Mouse (Mus musculus) cerebellum, adult 9-11 months (tissue): ENCODE measurements around the gene Crybb1.

Experiments
- DNase-seq: peaks from one replicate; pipeline ENCODE4 v3.0.0; 2022

Crybb1 gene

GRCm38 (mm10) chr5:112237866-112238570, 17.6 kb upstream of the Crybb1 start:
- DNase-seq, result no peak

- no peak for DNase-seq
These were observed 16.7 kb upstream of the Crybb1 start for GRCm38 (mm10) chr5:112238781-112239482.

- DNase-seq, result peak; percentile 86
These were observed 14.9 kb upstream of the Crybb1 start for GRCm38 (mm10) chr5:112240761-112241160.

- DNase-seq, result no peak
These were observed 13.8 kb upstream of the Crybb1 start for GRCm38 (mm10) chr5:112241849-112242248.

GRCm38 (mm10) chr5:112242361-112242778, 13.2 kb upstream of the Crybb1 start:
- no peak for DNase-seq

DNA sequence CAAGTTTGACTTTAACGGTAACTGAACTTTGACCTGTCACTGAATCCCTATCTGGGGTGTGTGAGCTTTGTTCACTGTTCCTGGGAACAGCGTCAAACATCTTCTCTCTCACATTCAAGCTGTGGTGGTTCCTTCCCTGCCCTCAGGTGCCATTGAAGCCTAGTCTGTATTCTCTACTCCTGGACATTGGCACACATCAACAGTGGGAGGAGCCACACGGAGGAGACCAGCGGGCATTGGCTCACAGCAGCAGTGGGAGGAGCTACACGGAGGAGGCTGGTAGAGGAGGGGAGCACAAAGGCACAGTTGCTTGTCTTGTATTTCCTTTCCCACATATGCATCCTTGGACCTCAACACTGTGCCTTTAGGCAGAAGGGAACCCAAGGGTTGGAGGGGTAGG, 12.6 kb upstream of the Crybb1 start:
- no peak for DNase-seq

DNA sequence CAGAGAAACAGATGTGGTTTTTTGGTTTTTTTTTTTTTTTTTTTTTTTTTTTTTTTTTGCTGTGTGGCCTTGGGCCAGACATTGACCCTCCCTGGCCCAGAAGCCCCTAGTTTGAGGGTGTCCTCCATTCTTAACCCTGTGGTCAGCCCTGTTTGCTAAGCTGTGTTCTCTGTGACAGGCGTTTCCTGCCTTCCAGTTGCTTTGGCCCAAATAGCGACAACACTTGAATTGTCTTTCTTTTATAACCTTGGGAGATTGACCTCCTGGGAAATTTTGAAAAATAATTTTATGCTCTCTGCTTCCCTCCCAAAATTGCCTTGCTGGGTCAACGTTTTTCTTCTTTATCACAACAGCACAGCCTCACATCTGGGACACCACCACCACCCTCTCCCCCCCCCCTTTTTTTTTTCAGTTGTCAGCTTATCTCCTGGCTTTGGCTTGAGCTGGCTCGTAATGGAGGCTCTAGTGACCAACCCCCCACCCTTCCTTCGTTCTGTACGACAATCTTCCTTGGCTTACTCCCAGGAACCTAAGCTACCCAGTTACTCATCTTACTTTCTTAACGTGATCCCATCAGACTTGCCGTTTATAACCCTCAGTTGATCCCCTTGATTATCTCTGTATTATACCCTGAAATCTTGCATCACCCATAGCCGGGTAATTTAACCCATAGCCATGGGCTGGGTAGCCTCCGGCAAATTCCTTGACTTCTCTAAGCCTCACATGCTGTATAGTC, 11.9 kb upstream of the Crybb1 start:
- no peak for DNase-seq

DNA sequence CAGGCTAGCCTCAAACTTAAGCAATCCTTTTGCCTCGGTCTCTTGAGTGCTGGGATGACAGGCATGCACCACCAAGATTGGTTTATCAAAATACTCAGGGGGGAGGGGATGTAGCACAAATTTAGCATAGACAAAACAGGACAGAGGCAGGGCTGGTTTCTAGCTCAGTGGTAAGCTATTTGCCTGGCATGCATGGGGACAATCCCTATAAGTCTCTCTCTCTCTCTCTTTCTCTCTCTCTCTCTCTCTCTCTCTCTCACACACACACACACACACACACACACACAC, 11.4 kb upstream of the Crybb1 start:
- DNase-seq, result no peak

DNA sequence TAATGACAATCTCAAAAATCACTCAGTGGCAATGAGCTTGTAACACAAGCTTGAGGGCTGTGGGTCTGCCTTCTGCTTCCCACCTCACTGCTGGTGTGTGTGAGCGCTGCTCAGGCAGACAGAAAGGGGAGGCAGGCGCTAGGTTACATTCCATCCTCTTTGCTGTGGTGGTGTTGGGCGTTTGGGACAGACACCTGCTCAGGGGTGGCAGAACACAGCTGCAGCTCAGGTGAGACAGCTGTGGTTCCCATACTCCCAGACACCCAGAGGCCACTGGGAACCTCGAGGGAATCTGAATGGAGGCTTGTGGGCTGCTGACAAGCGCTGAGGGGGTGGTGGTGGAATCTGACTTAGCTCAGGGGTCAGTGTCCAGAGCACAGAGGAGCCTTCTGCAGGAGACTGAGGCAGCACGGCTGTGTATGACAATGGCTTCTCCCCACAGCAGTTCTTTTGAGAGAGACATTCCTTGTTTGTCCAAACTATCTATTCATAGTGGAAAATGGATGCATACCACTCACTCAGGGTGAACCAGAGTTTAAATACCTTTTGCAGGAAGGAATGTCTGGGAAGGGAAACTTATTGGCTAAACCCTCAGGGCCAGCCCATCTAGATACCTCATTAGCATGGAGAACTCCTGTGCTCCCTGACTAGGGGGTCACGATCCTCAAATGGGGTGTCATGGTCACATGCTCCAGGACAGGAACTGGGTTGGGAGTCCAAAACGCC, 10.6 kb upstream of the Crybb1 start:
- no peak for DNase-seq

DNA sequence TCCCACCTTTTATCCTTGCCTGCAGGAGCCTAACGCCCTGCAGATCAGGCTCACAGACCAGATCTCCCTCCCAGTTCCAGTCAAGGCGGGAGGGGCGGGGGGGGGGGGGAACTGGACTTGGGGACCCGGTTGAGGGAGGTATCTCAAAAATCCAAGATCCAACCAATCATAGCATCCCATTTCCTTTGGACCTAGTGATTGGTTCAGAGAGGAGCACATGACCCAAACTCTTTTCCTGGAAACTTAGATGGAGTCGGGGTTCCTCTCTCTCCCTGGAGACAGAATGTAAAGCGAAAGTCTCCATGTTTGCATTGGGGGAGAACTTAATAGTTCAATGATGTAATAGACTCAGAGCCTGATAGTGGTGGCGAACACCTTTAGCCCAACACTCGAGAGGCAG, 8.2 kb upstream of the Crybb1 start:
- DNase-seq, result no peak

GRCm38 (mm10) chr5:112249106-112249505, 6.5 kb upstream of the Crybb1 start:
- no peak for DNase-seq

- no peak for DNase-seq
These were observed 3.2 kb upstream of the Crybb1 start, which contains the start of gene Cryba4 for GRCm38 (mm10) chr5:112252400-112252799. Gene Cryba4, minus strand, starts transcription at chr5:112252518.

- no peak for DNase-seq
These were observed 2.4 kb upstream of the Crybb1 start for GRCm38 (mm10) chr5:112253169-112253568.

DNA sequence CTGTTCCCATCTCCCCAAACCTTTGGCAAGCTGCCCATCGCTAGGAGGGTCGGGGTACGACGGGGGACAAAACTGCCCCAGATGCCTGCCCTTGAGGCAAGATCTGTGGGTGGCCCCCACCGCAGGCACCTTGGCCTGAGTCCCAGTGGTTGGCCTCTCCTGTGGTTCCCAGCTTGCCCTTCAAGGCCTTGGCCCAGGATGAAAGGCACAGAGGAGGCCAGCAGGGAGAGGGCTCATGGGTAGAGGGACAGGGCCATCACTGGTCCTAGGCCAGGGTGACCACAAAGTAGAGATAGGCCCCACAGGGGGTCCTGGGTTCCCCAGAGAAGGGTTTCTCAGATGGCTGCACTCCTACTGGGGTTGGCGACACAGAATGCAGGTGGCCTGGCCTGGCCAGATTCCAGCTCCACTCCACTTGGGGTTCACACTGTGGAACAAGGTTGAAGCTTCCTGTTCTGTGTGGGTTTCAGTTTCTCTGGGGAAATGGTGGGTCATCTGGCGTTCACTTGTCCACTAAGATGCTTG, 1.3 kb upstream of the Crybb1 start:
- peak; percentile 82 for DNase-seq

DNA sequence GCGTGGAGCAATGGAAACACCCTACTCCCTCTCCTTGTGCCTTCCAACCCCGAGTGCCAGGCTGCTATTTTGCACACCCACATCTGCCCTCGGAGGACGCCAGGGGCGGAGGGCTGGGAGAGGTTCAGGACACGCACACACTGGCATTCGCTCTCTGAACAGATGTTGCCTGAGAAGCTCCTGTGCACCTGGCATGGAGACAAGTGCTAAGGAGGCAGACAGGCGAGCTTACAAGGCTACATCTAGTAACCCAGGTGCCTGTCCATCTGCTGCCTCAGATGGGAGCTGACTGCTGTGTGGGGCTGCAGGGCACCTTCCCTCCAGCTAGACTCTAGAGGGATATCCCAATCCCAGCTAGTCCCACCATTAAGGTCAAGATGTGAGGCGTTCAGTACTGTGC, 842 bp downstream of the Crybb1 start:
- peak; percentile 73 for DNase-seq

DNA sequence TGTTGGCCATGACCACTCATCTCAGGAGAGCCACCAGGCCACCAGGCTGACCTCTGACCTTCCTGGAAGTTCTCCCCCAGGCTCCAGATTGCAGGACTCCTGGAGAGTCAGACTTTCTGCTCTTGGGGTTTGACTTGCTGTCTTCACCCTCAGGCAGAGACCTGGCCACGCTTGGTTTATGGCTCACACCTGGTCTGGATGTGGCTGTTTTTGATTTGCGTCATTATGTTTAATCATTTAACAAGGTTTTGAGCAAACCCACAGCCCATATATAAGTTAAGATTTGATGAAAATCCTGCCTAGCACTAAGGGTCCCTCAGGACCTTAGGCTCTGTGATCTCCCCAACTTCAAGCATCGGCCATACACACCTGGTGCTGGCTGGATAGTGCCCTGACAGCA, 2.3 kb downstream of the Crybb1 start:
- DNase-seq, result no peak

- DNase-seq, result no peak
These were observed 4.4 kb downstream of the Crybb1 start for GRCm38 (mm10) chr5:112259862-112260650.

DNA sequence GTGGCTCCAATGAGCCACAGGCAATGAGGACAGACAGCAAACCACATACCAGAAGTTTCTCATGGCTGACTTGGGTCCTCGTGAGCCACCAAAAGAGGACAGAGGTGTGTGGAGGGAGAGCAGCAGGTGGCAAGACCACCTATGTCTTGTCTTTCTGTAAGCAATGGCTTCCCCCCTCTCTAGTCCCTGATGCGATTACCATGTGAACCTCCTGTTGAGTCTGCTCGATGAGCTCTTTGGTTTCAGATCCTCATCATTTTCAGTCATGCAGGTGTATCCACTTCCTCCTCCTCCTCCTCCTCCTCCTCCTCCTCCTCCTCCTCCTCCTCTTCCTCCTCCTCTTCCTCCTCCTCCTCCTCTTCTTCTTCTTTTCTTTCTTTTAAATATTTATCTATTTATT, 5.2 kb downstream of the Crybb1 start:
- DNase-seq, result no peak

- no peak for DNase-seq
These were observed 8.5 kb downstream of the Crybb1 start for GRCm38 (mm10) chr5:112264099-112264498.

DNA sequence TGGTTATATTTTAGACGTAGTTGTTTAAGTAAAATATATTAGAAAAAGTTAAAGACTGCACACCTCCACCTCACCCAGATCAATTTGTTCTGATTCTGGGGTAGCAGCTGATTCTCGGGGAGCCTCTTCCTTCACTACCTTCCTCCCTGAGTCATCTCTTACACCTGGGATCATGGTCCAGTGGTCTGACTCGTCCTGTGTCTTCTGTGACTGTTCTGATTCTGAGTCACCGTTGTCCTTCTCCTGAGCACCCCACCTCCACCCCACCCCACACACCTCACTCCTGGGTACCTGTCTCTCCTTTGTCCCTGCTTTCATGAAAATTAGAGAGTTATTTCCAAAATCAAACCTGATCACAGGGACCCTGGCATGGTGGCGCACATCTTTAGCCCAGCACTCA, 9.5 kb downstream of the Crybb1 start:
- DNase-seq, result no peak

DNA sequence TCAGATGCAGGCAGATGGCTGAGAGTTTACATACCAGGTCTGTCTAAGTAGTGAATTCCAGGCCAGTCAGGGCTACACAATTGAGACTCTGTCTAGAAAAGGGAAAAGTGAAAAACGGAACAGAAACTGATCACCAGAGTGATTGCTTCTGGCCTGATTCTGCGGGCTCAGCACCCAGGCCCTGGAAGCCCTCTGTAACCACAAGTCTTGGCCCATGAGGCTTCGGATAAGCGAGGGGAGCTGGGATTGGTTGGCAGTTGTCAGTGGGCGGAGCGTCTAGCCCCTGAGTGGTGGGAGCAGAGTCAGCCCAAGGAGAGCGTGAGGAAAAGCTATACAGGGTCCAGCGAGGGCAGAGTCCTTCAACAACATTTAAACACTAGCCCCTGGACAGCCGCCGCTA, 9.9 kb downstream of the Crybb1 start:
- no peak for DNase-seq
